Mouse (Mus musculus) layer of hippocampus, postnatal 10 days (tissue): ENCODE measurements around the gene Maml2. TPM values are rescaled to one million over a fixed set of nuclear protein-coding genes. Genes with fewer than 3 reads are reported as not detected.

Experiments
- DNase-seq, 2 experiments: peaks; one replicate each; pipeline ENCODE4 v3.0.0; 2021; ENCODE audit warnings: low spot score in 2 of 2
- total RNA-seq, 2 experiments: library from RNA; stranded (reverse); gene quantifications; 2 replicates each; pipeline ENCODE4 v1.2.3; 2021

The Maml2 gene
- total RNA-seq, 2 experiments from 2014 or later: 11.2 to 13.0 TPM

DNA sequence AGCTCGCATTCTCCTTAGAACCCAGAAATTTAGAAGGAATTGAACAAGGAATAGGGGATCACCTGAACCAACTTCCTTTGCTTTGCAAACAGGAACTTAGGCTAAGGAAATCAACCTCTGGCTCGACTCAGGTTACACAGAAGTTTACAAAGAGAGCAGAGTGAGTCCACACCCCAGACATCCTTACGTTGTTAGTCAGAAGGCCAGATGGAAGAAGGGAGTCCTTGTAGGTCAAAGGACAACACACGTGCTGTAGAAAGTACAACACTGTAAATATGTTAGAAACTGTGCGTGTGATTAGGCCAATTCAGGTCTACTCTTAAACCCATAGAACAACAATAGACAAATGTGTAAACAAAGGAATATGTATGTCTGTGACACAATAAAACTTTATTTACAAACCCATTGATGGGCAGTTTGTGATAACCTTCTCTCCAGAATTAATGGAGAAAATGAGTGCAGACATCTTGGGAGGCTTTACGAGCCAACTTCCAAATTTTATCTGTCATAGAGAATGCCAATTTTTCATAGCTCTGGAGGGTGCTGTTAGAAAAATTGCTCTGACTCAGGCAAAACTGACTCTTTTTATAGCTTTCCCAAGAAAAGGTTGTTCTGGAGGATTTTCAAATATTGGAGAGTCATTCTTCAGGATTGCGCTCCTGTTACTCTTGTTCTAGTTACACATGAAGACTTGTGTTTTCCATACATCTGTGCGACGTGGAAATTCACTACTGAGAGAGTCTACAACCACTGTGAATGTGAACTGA lies 194.3 kb downstream of the Maml2 start:
- DNase-seq: no peak

- DNase-seq: no peak
These were observed 195.1 kb downstream of the Maml2 start for GRCm38 (mm10) chr9:13492807-13493206.

- no peak for DNase-seq
These were observed 196.0 kb downstream of the Maml2 start for GRCm38 (mm10) chr9:13493746-13494145.

- no peak for DNase-seq
These were observed 197.8 kb downstream of the Maml2 start for GRCm38 (mm10) chr9:13495530-13495929.

- no peak for DNase-seq
These were observed 199.3 kb downstream of the Maml2 start for GRCm38 (mm10) chr9:13497016-13497415.

GRCm38 (mm10) chr9:13497690-13498333 lies 200.1 kb downstream of the Maml2 start:
- no peak for DNase-seq

DNA sequence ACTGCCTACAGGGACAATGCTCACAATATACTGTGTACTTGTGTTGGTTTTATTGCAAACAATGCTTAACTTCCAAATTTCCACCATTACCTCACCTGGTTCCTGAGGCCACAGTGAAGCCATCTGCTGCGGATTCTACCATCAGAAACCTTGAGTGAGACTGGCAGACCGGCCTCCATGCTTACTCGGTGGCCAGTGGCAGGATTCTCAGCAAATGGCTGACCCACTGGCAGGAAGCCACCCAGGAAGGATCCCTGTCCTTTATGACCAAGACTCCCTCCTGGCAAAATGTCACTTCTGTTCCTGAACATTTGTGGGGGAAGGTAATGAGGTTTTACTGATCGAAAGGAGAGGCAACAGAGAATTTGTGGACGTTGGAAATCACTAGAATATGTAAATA lies 202.3 kb downstream of the Maml2 start:
- DNase-seq: no peak

- no peak for DNase-seq
These were observed 207.3 kb downstream of the Maml2 start for GRCm38 (mm10) chr9:13505024-13505423.

DNA sequence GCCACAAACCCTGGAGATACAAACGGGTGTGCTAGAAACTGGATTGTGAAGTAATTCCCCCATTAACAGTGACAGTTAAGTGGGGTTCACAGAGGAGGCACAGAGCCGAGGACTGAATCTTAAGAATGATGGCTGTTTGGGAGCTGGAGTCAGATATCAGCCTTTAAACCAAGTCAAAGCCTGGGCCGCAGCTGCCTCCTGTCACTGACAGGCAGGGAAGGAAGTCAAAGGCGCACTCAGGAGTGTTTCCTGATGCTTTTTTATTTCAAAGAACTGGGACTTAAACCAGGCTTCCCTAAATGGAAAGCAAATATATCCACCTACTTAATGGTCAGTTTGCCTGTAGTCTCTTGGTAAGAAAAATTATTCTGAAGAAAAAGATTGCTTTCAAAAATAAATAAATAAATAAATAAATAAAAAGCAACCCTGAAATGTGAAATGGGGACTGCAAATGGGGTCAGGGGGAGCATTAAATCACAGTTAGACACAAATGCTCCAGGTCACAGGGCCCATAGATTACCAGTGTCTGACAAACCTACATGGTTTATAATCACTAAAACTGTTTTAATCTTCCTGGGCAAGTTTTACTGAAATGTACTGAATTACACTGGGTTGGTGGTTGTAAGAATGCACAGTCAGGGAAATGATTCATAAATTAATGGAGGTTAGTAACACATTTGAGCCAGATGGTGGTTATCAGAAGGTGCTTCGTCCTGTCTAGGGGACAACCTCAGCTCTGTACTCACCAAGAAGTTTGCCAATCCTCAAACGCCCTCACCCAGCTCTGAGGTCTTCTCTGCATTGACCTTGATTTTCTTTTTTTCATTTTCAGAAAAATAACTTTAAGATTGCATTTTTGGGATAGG lies 209.4 kb downstream of the Maml2 start:
- DNase-seq: no peak

GRCm38 (mm10) chr9:13507822-13508188 lies 210.0 kb downstream of the Maml2 start:
- DNase-seq: no peak

GRCm38 (mm10) chr9:13509751-13510150 lies 212.0 kb downstream of the Maml2 start:
- no peak for DNase-seq

- peak; percentile 38 to 43 for DNase-seq
These were observed 213.0 kb downstream of the Maml2 start for GRCm38 (mm10) chr9:13510621-13511369.

DNA sequence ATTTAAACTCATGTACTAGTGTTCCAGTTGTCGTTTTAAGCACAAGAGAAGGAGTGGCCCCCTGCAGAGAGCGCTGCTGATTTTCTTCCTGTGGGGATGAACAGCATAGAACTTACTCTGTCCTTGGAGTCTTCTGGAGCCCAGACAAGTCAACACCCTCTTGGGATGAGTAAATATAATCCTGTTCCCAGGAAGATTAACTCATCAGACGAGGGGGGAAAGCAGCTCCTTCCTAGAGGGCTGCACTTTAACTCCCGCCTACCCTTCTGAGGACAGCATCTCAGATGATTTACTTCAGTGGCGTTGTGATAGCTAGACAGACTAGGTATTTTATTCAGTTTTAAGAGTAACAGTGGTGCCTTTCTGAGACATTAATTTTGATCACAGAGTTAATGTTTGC lies 215.4 kb downstream of the Maml2 start:
- DNase-seq: no peak

- DNase-seq: no peak
These were observed 216.7 kb downstream of the Maml2 start for GRCm38 (mm10) chr9:13514435-13514834.

DNA sequence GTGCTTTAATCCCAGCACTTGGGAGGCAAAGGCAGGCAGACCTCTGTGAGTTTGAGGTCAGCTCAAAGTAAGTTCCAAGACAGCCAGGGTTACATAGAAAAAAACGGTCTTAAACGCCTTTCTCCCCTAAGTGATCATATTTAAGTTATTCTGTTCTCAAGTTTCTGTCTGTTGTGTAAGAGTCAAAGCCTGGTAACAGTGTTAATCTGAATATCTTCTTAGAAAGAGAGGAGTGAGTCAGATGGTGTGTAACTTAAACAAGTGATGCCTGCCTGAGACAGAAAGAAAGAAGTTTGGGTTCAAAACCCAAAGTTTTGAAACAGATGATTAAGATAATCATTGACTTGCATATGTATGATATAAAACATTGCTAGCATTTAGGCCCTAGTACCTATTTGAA lies 218.2 kb downstream of the Maml2 start:
- DNase-seq: no peak

- DNase-seq: no peak
These were observed 220.3 kb downstream of the Maml2 start for GRCm38 (mm10) chr9:13518031-13518430.

GRCm38 (mm10) chr9:13518441-13518971 lies 220.7 kb downstream of the Maml2 start:
- no peak for DNase-seq

- no peak for DNase-seq
These were observed 224.5 kb downstream of the Maml2 start for GRCm38 (mm10) chr9:13522061-13522820.

GRCm38 (mm10) chr9:13523046-13523445 lies 225.3 kb downstream of the Maml2 start:
- DNase-seq: no peak

DNA sequence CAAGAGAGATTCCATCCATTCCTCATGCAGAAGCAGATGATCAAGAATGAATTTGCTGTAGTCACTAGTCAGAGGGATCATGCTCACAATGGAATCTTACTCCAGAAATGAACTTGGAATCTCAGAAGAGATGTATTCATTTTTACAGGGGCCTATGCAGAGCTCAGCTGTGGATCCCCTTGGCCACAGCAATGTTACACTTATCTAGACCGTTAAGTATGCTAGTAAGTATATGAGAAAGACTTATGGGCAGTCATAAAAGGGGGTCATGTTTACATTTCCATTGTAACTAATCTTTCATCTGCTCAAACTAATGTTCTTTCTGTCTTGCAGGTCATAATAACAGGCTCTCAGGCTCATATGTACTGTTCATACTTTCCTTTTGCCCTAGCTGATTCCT lies 227.3 kb downstream of the Maml2 start:
- no peak for DNase-seq
